Mouse (Mus musculus) intestine, embryonic 16.5 days (tissue): ENCODE data around the gene Acaa1a. TPM values are rescaled to one million over a fixed set of nuclear protein-coding genes. Genes with fewer than 3 reads are reported as not detected.

Experiments
- ATAC-seq: fragments of 200-750 bp; cut with Nextera tagmentation; 2 replicates; pipeline ENCODE4 v1.8.0; 2017; ENCODE audit warnings: moderate TSS enrichment, moderate library complexity
- H3K27ac ChIP-seq: fragments of 300-500 bp; sonication (generic); 2 replicates; pipeline ENCODE4 v1.5.1; 2014; ENCODE audit warnings: mild to moderate bottlenecking, low read length
- H3K27me3 ChIP-seq: fragments of 300-500 bp; sonication (generic); replicated peaks from 2 replicates; pipeline ENCODE4 v1.6.1; 2014; ENCODE audit warnings: low read length, control low read depth, mixed read lengths; ENCODE audit not compliant: control insufficient read depth, insufficient read depth
- H3K36me3 ChIP-seq: fragments of 300-500 bp; sonication (generic); 2 replicates; pipeline ENCODE4 v1.6.1; 2014; ENCODE audit warnings: low read length, control low read depth; ENCODE audit not compliant: control insufficient read depth, insufficient read depth
- H3K4me1 ChIP-seq: fragments of 300-500 bp; sonication (generic); 2 replicates; pipeline ENCODE4 v1.6.1; 2014; ENCODE audit warnings: low read length, control low read depth, mixed read lengths; ENCODE audit not compliant: control insufficient read depth, insufficient read depth
- H3K4me2 ChIP-seq: fragments of 300-500 bp; sonication (generic); 2 replicates; pipeline ENCODE4 v1.6.1; 2014; ENCODE audit warnings: low read depth, low read length, control low read depth
- H3K4me3 ChIP-seq: fragments of 300-500 bp; sonication (generic); 2 replicates; pipeline ENCODE4 v1.5.1; 2014; ENCODE audit warnings: mild to moderate bottlenecking, low read length
- H3K9ac ChIP-seq: fragments of 300-500 bp; sonication (generic); 2 replicates; pipeline ENCODE4 v1.6.1; 2014; ENCODE audit warnings: low read depth, low read length
- H3K9me3 ChIP-seq: fragments of 300-500 bp; sonication (generic); 2 replicates; pipeline ENCODE4 v1.6.1; 2016; ENCODE audit warnings: low read length, control low read depth; ENCODE audit not compliant: control insufficient read depth
- WGBS: fragments of 180-500 bp; shearing (Covaris S2); extraction: QIAGEN DNeasy Blood & Tissue Kit; methylation state at CpG from one replicate; pipeline ENCODE4 v1.1.7; 2014; 5-methylcytosine and 5-hydroxymethylcytosine counted together
- polyA plus RNA-seq: library from polyadenylated mRNA; unstranded; fragments of >200 nt; fragmentation: Nextera tagmentation; extraction: Ambion mirVana; gene quantifications from 2 replicates; pipeline ENCODE4 v1.2.1, GENCODE M21; 2015

Acaa1a gene
- polyA plus RNA-seq = 114 and 116 TPM in 2 replicates

DNA sequence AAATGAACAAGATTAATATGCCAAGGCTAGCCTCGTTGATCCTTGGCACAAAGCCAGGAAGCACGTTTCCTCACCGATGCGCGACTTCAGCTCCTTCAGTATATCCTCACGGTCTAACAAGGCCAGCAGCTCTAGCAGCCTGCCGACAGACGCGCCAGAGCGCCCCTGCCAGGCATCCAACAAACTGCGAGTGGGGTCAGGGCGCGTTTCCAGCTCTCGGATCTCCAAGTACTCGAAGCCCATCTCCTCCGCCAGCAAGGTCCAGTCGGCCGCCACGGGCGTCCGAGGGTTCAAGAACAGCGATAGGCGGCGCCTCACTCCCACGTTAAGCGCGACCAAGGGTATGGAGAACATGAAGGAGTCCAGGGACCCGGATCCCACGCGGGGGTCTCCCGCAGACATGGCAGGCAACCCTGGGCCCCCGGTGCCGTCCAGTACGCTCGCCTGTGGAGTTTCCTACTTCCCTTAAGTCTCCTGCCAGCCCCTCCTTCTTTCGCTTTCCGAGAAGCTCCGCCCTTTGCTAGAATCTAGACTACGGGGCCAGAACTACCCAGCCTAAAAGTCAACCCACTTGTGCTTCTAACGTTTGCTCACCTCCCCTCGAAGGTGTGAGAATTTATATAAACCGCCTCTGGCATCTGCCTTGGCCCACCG lies at the start of gene Acaa1a:
TSS of gene Acaa1a (plus strand) at position 119 of the 654 bp plus-strand sequence.
- ATAC-seq = peak; percentile 29
- Histone ChIP-seq H3K9me3 (no peaks in the 10 kb centered on the region), H3K27ac (peak within 1 kb of the TSS; percentile 94), H3K9ac (peak within 1 kb of the TSS; percentile 82), H3K4me1 (peaks cover 17% of the 10 kb centered on the region), H3K4me2 (peak within 1 kb of the TSS; percentile 69), H3K4me3 (peak within 1 kb of the TSS; percentile 74), H3K36me3 (peaks cover 11% of the 10 kb centered on the region), H3K27me3 (no peaks in the 10 kb centered on the region)
- WGBS = under 1% methylated on average over 43 of the region's 43 CpGs

DNA sequence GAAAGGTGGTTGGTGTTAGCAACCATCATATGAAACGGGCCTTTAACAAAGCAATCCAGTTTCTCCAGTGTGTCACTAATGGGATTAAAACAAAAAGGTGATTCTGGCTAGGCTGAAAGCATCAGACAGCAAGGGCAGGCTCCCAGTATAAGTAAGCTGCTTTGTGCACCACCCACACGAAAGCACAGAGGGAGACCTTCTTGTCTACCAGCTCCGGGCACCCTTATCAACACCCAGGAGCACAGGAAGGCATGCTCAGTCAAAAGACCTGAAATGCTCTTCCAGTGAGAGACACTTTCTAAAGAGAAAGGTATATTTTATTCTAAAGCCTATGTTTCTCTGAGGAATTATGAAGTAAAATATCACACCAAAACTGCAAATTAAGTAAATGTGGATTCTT lies 48.7 kb upstream of the Acaa1a start:
- H3K4me1 ChIP-seq = no peaks in the 10 kb centered on the region
- no peak overlapping the region for H3K9ac ChIP-seq
- H3K4me2 ChIP-seq = no peak overlapping the region
- H3K4me3 ChIP-seq = no peak overlapping the region
- ATAC-seq = no peak
- no peak overlapping the region for H3K27ac ChIP-seq
- H3K36me3 ChIP-seq = 0 out of 2 replicates have a peak, but pooled peaks cover 2% of the 10 kb centered on the region
- no peaks in the 10 kb centered on the region for H3K9me3 ChIP-seq
- no peaks in the 10 kb centered on the region for H3K27me3 ChIP-seq
- WGBS = 90% methylated on average over 3 of the region's 3 CpGs

DNA sequence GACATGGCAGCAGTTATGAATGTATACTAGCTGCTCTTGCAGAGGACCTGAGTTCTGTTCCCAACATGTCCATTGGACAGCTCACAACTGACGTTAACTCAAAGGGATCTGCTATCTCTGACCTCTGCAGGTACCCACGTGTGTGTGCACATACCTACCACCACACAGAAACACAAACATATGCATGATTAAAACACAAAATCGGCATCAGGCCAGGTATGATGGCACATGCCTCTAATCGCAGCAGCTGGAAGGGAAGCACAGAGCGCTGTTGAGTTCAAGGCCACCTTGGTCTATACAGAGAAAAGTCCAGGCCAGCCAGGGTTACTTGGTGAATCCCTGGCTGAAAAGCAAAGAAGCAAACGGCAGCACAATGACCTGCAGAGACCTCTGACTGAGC lies 41.8 kb upstream of the Acaa1a start:
- Histone ChIP-seq H3K27ac (0 out of 2 replicates have a peak overlapping the region, but pooled peaks have one; percentile 23), H3K9me3 (no peaks in the 10 kb centered on the region), H3K27me3 (no peaks in the 10 kb centered on the region), H3K9ac (no peak overlapping the region), H3K4me2 (no peak overlapping the region), H3K36me3 (0 out of 2 replicates have a peak, but pooled peaks cover 3% of the 10 kb centered on the region), H3K4me1 (peaks cover 8% of the 10 kb centered on the region; the same call in 1 of the 2 replicates), H3K4me3 (no peak overlapping the region)
- 81% methylated on average over 6 of the region's 6 CpGs for WGBS
- ATAC-seq = no peak

DNA sequence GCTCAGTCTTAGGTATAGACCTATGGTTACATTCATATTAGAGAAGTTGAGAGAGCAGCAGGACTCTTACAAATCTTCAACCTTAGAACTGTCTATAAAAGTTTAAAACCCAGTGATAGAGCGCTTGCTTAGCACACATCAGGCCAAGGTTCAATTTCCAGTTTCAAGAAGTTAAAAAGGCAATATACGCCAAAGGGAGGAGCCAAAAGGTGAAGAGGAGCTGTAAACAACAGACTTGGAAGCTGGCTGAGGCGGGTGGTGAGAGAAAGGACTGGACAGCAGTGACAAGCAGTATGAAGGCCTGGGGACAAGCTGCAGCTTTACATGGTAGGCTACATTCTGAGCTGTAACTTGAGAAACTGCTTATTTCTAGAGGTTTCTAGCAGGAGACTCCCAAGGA lies 40.9 kb upstream of the Acaa1a start:
- peak; percentile 77 for ATAC-seq
- no peaks in the 10 kb centered on the region for H3K9me3 ChIP-seq
- no peak overlapping the region for H3K4me2 ChIP-seq
- WGBS = 67% methylated on average over 3 of the region's 3 CpGs
- no peak overlapping the region for H3K4me3 ChIP-seq
- H3K4me1 ChIP-seq = peaks cover 8% of the 10 kb centered on the region; the same call in 1 of the 2 replicates
- 0 out of 2 replicates have a peak overlapping the region, but pooled peaks have one; percentile 33 for H3K27ac ChIP-seq
- H3K36me3 ChIP-seq = 0 out of 2 replicates have a peak, but pooled peaks cover 3% of the 10 kb centered on the region
- H3K27me3 ChIP-seq = no peaks in the 10 kb centered on the region
- no peak overlapping the region for H3K9ac ChIP-seq

DNA sequence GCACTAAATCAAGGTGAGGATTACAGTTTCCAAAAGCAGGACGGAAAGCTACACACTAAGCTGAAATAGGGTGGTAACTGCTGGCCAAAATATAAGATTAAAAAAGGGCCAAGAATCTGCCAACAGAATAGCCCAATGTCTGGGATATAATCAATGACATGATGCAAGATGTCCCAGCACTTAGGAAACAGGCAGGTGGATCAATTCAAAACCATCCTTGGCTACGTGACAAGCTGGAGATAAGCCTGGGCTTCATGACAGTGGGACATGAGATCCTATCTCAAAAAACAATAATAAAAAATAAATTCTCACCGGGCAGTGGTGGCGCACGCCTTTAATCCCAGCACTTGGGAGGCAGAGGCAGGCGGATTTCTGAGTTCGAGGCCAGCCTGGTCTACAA lies 33.6 kb upstream of the Acaa1a start:
- H3K36me3 ChIP-seq = 0 out of 2 replicates have a peak, but pooled peaks cover 3% of the 10 kb centered on the region
- H3K4me2 ChIP-seq = no peak overlapping the region
- no peak overlapping the region for H3K4me3 ChIP-seq
- H3K4me1 ChIP-seq = no peaks in the 10 kb centered on the region
- 90% methylated on average over 7 of the region's 7 CpGs for WGBS
- H3K27me3 ChIP-seq = no peaks in the 10 kb centered on the region
- H3K27ac ChIP-seq = no peak overlapping the region
- H3K9ac ChIP-seq = no peak overlapping the region
- H3K9me3 ChIP-seq = no peaks in the 10 kb centered on the region
- ATAC-seq = no peak

DNA sequence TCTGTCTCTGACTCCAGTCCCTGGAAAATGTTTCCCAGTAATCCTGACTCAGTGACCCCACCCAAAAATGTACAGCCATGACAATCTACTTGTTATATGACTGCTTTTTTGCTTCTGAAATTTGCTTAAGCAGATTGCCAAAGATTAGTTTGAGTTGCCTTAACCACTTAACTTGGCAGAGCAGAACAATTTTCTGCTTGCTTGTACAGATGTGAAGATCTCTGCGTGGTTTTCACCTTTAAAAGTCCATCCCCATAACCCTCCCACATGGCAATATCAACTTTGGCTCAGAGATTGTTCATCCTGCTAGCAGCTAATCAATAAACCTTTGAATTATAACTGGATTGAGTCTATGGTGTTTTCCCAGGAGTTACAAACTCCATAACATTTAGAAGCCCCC lies 30.4 kb upstream of the Acaa1a start:
- no peak overlapping the region for H3K4me2 ChIP-seq
- WGBS = 91% methylated on average over 1 of the region's 1 CpGs
- H3K4me1 ChIP-seq = no peaks in the 10 kb centered on the region
- no peaks in the 10 kb centered on the region for H3K36me3 ChIP-seq
- H3K4me3 ChIP-seq = no peak overlapping the region
- no peaks in the 10 kb centered on the region for H3K9me3 ChIP-seq
- H3K27ac ChIP-seq = no peak overlapping the region
- H3K27me3 ChIP-seq = no peaks in the 10 kb centered on the region
- ATAC-seq = no peak
- no peak overlapping the region for H3K9ac ChIP-seq

DNA sequence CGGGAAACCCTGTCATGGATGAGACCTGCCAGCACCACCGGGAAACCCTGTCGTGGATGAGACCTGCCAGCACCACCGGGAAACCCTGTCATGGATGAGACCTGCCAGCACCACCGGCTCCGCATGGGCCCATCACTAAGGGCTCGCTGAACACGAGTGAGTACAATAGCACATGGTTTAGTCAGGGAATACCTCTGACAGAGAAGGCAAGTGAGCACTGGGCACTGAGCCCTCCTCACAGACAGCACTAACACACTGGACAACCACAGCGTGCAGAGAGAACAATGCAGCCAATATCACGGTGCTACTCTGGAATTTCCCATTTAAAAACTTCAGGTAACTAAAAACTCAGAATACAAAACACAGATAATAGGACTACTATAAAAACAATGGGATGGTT lies 26.4 kb upstream of the Acaa1a start:
- Histone ChIP-seq H3K4me2 (no peak overlapping the region), H3K4me1 (no peaks in the 10 kb centered on the region), H3K4me3 (no peak overlapping the region), H3K36me3 (no peaks in the 10 kb centered on the region), H3K27ac (no peak overlapping the region), H3K9ac (no peak overlapping the region), H3K9me3 (no peaks in the 10 kb centered on the region), H3K27me3 (no peaks in the 10 kb centered on the region)
- ATAC-seq = no peak
- WGBS = 85% methylated on average over 10 of the region's 10 CpGs

DNA sequence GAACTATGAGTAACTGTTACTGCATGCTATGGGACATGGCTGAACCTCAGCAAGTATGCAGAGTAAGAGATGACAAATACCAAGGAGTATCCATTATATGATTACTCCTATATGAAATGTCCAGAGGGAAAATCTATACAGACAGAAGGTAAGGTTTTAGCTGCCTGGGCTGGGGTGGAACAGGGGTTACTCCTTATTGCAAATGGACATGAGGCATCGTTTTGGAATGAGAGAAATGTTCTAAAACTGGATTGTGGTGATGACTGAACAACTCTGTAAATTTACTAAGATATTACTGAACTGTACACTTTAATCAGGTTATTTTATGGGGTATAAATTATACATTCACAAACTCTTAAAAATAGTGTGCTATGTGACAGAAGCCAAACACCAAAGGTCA lies 20.6 kb upstream of the Acaa1a start:
- no peaks in the 10 kb centered on the region for H3K27me3 ChIP-seq
- WGBS = 94% methylated on average over 1 of the region's 1 CpGs
- no peaks in the 10 kb centered on the region for H3K9me3 ChIP-seq
- H3K4me3 ChIP-seq = no peak overlapping the region
- H3K9ac ChIP-seq = no peak overlapping the region
- no peak overlapping the region for H3K27ac ChIP-seq
- no peaks in the 10 kb centered on the region for H3K36me3 ChIP-seq
- H3K4me2 ChIP-seq = no peak overlapping the region
- ATAC-seq = no peak
- H3K4me1 ChIP-seq = peaks cover 7% of the 10 kb centered on the region; the same call in 1 of the 2 replicates

DNA sequence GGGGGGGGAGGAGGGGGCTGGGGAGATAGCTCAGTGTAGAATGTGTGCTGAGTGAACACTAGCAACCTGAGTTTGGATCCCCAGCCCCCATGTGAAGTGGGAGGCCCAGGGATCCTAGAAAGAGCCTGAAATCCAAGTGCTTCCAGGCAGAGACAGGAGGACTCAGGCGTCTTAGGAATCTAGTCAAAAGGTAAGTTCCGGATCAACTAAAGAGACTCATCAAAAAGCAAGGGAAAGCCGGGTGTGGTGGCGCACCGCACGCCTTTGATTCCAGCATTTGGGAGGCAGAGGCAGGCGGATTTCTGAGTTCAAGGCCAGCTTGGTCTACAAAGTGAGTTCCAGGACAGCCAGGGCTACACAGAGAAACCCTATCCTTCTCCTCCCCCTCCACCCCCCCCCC lies 19.0 kb upstream of the Acaa1a start:
- H3K27ac ChIP-seq = no peak overlapping the region
- no peak for ATAC-seq
- H3K9ac ChIP-seq = no peak overlapping the region
- no peak overlapping the region for H3K4me3 ChIP-seq
- no peaks in the 10 kb centered on the region for H3K36me3 ChIP-seq
- no peaks in the 10 kb centered on the region for H3K27me3 ChIP-seq
- H3K4me1 ChIP-seq = peaks cover 7% of the 10 kb centered on the region; the same call in 1 of the 2 replicates
- H3K9me3 ChIP-seq = no peaks in the 10 kb centered on the region
- 75% methylated on average over 7 of the region's 7 CpGs for WGBS
- peak overlapping the region; percentile 95 for H3K4me2 ChIP-seq
